Mouse (Mus musculus): ENCODE data around the gene Plp2. TPM values are rescaled to one million over a fixed set of nuclear protein-coding genes. Genes with fewer than 3 reads are reported as not detected.
"Not testable (repeated sequence)": the region's sequence is repeated elsewhere in the genome, so short reads cannot be mapped to it uniquely, and the experiment has no call there.

Plp2 gene
- 25.7 TPM in 2 replicates for polyA plus RNA-seq (2015; fragmentation: Nextera tagmentation; extraction: Ambion mirVana)

GRCm38 (mm10) chrX:7670921-7671623 lies at the start of gene Plp2:
Gene Plp2 (minus strand): TSS chrX:7671390.
- Histone ChIP-seq H3K27ac (ENCODE audit: low read depth) (peak within 1 kb of the TSS; percentile 62), H3K36me3 (replicated peaks; ENCODE audit: insufficient read depth, low read length) (0 out of 2 replicates have a peak, but pooled peaks cover 10% of the 10 kb centered on the region), H3K9ac (replicated peaks) (peak within 1 kb of the TSS; percentile 59), H3K4me3 (ENCODE audit: low read depth, low read length) (peak within 1 kb of the TSS; percentile 54), H3K9me3 (ENCODE audit: low read length) (no peaks in the 10 kb centered on the region), H3K4me1 (ENCODE audit: insufficient read depth) (peaks cover 6% of the 10 kb centered on the region; the same call in 1 of the 2 replicates), H3K4me2 (ENCODE audit: low read depth, low read length) (peak within 1 kb of the TSS; percentile 72), H3K27me3 (ENCODE audit: insufficient read depth, low read length) (no peaks in the 10 kb centered on the region)
- WGBS (ENCODE audit: insufficient replicate concordance) = 16% methylated on average over 33 of the region's 36 CpGs
- TF ChIP-seq CTCF (IDR thresholded peaks at IDR 0.05; ENCODE audit: low read depth) = no peak
- TF ChIP-seq EP300 (IDR thresholded peaks at IDR 0.05; ENCODE audit: low read depth) = no peak
- no peak for DNase-seq
- ATAC-seq = peak; percentile 38; the same call in 1 of the 2 replicates

DNA sequence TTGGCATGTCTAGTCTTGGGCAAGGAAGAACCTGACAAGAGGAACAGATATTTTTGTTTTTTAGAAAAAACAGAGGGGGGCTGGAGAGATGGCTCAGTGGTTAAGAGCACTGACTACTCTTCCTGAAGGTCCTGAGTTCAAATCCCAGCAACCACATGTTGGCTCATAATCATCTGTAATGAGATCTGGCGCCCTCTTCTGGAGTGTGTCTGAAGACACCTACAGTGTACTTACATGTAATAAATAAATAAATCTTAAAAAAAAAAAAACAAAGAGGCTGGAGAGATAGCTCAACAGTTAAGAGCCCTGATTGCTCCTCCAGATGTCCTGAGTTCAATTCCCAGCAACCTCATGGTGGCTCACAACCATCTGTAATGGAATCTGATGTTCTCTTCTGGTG lies 44.9 kb upstream of the Plp2 start:
- H3K4me1 ChIP-seq (ENCODE audit: insufficient read depth); H3K27ac ChIP-seq (ENCODE audit: low read depth); ATAC-seq; H3K4me2 ChIP-seq (ENCODE audit: low read depth, low read length); DNase-seq; H3K9me3 ChIP-seq (ENCODE audit: low read length); H3K36me3 ChIP-seq (replicated peaks; ENCODE audit: insufficient read depth, low read length); H3K4me3 ChIP-seq (ENCODE audit: low read depth, low read length); H3K9ac ChIP-seq (replicated peaks); H3K27me3 ChIP-seq (ENCODE audit: insufficient read depth, low read length): not testable (repeated sequence)
- peak; percentile 30; the same call in 1 of the 2 replicates for TF ChIP-seq CTCF (IDR thresholded peaks at IDR 0.05; ENCODE audit: low read depth)
- WGBS (ENCODE audit: insufficient replicate concordance) = 42% methylated on average over 1 of the region's 1 CpGs

- ATAC-seq (peak; percentile 96), DNase-seq (peak; percentile 92)
- not testable (repeated sequence) for H3K36me3 ChIP-seq (replicated peaks; ENCODE audit: insufficient read depth, low read length); H3K27ac ChIP-seq (ENCODE audit: low read depth); H3K4me1 ChIP-seq (ENCODE audit: insufficient read depth); H3K9me3 ChIP-seq (ENCODE audit: low read length); H3K27me3 ChIP-seq (ENCODE audit: insufficient read depth, low read length)
- peak within 1 kb of the TSS; percentile 44; the same call in 1 of the 2 replicates for H3K9ac ChIP-seq (replicated peaks)
- 21% methylated on average over 19 of the region's 60 CpGs for WGBS (ENCODE audit: insufficient replicate concordance)
- H3K4me2 ChIP-seq (ENCODE audit: low read depth, low read length) = peak within 1 kb of the TSS; percentile 62
- H3K4me3 ChIP-seq (ENCODE audit: low read depth, low read length) = peak within 1 kb of the TSS; percentile 46
Measured at GRCm38 (mm10) chrX:7714135-7714899, 43.1 kb upstream of the Plp2 start, which contains the start of gene Wdr45. Gene Wdr45 (plus strand): TSS chrX:7714333.

DNA sequence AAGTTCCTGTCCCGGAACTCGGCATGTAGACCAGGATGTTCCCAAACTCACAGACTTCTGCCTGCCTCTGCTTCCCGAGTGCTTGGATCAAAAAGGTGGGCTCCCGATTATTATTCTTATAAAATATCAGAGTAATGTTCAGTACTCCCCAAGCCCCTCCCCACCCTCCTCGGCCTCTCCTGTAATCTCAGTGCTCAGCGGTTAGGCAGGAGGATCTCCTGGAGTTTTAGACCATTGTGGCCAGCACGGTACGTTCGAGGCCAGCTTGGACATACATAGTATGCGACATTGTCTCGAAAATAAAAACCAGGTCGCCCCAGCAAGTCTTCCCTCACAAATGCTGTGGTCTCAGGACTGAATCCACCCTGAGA lies 42.6 kb upstream of the Plp2 start:
- DNase-seq; H3K4me1 ChIP-seq (ENCODE audit: insufficient read depth); H3K27me3 ChIP-seq (ENCODE audit: insufficient read depth, low read length); H3K36me3 ChIP-seq (replicated peaks; ENCODE audit: insufficient read depth, low read length); H3K9me3 ChIP-seq (ENCODE audit: low read length); H3K27ac ChIP-seq (ENCODE audit: low read depth): not testable (repeated sequence)
- Histone ChIP-seq H3K9ac (replicated peaks) (peak overlapping the region; percentile 44; the same call in 1 of the 2 replicates), H3K4me3 (ENCODE audit: low read depth, low read length) (peak overlapping the region; percentile 46), H3K4me2 (ENCODE audit: low read depth, low read length) (peak overlapping the region; percentile 62)
- ATAC-seq = peak; percentile 6
- WGBS (ENCODE audit: insufficient replicate concordance) = 25% methylated on average over 4 of the region's 12 CpGs

- Histone ChIP-seq H3K27me3 (ENCODE audit: insufficient read depth, low read length) (no peaks in the 10 kb centered on the region), H3K4me3 (ENCODE audit: low read depth, low read length) (peak within 1 kb of the TSS; percentile 69), H3K9ac (replicated peaks) (peak within 1 kb of the TSS; percentile 77), H3K27ac (ENCODE audit: low read depth) (peak within 1 kb of the TSS; percentile 67), H3K9me3 (ENCODE audit: low read length) (no peaks in the 10 kb centered on the region), H3K4me1 (ENCODE audit: insufficient read depth) (peaks cover 4% of the 10 kb centered on the region; the same call in 1 of the 2 replicates), H3K36me3 (replicated peaks; ENCODE audit: insufficient read depth, low read length) (peaks cover 3% of the 10 kb centered on the region; the same call in 1 of the 2 replicates), H3K4me2 (ENCODE audit: low read depth, low read length) (peak within 1 kb of the TSS; percentile 70)
- 10% methylated on average over 33 of the region's 33 CpGs for WGBS (ENCODE audit: insufficient replicate concordance)
- no peak for TF ChIP-seq EP300 (IDR thresholded peaks at IDR 0.05; ENCODE audit: low read depth)
- TF ChIP-seq CTCF (IDR thresholded peaks at IDR 0.05; ENCODE audit: low read depth) = no peak
- DNase-seq (peak; percentile 82), ATAC-seq (peak; percentile 97)
Measured at GRCm38 (mm10) chrX:7696954-7697381, 25.8 kb upstream of the Plp2 start, which contains the start of gene Gpkow. Gene Gpkow (plus strand): TSS chrX:7697131.

DNA sequence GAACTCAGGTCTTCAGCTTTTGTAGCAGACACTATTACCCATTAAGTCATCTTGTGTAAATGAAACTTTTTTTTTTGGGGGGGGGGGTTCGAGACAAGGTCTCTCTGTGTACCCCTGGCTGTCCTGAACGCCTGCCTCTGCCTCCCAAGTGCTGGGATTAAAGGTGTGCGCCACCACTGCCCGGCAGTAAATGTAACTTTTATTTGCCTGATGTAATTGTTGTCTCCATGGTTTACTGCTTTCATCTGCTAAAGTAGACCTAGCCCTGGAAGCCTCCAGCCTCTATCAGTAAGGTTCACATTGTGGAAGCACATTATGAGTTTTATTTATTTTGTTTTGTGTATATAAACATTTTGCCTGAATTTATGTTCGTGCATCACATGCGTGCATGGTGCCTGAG lies 25.3 kb upstream of the Plp2 start:
- Histone ChIP-seq H3K4me2 (ENCODE audit: low read depth, low read length) (peak overlapping the region; percentile 44; the same call in 1 of the 2 replicates), H3K36me3 (replicated peaks; ENCODE audit: insufficient read depth, low read length) (peaks cover 3% of the 10 kb centered on the region; the same call in 1 of the 2 replicates), H3K4me1 (ENCODE audit: insufficient read depth) (peaks cover 4% of the 10 kb centered on the region; the same call in 1 of the 2 replicates), H3K4me3 (ENCODE audit: low read depth, low read length) (peak overlapping the region; percentile 69; the same call in 1 of the 2 replicates), H3K9ac (replicated peaks) (no peak overlapping the region), H3K9me3 (ENCODE audit: low read length) (no peaks in the 10 kb centered on the region), H3K27me3 (ENCODE audit: insufficient read depth, low read length) (no peaks in the 10 kb centered on the region), H3K27ac (ENCODE audit: low read depth) (no peak overlapping the region)
- DNase-seq (no peak), ATAC-seq (peak; percentile 24)
- WGBS (ENCODE audit: insufficient replicate concordance) = 37% methylated on average over 6 of the region's 6 CpGs
- TF ChIP-seq EP300 (IDR thresholded peaks at IDR 0.05; ENCODE audit: low read depth) (no peak), CTCF (IDR thresholded peaks at IDR 0.05; ENCODE audit: low read depth) (no peak)
